Mouse (Mus musculus) hindbrain, embryonic 13.5 days (tissue): ENCODE data around the gene Commd1. TPM values are rescaled to one million over a fixed set of nuclear protein-coding genes. Genes with fewer than 3 reads are reported as not detected.
A peak's percentile ranks its signal among the peaks of the same experiment; 100 is the strongest.

Source experiments
- ATAC-seq: fragments of 200-750 bp; cut with Nextera tagmentation; 2 replicates; pipeline ENCODE4 v1.8.0; 2017; ENCODE audit warnings: moderate TSS enrichment; ENCODE audit not compliant: low FRiP score
- H3K27ac ChIP-seq: fragments of 300-500 bp; sonication (generic); 2 replicates; pipeline ENCODE4 v1.5.1; 2015; ENCODE audit warnings: inconsistent platforms, mild to moderate bottlenecking, moderate library complexity
- H3K27me3 ChIP-seq: fragments of 300-500 bp; sonication (generic); 2 replicates; pipeline ENCODE4 v1.6.1; 2015; ENCODE audit warnings: mild to moderate bottlenecking, inconsistent platforms
- H3K36me3 ChIP-seq: fragments of 300-500 bp; sonication (generic); 2 replicates; pipeline ENCODE4 v1.6.1; 2015; ENCODE audit warnings: mild to moderate bottlenecking, inconsistent platforms
- H3K4me1 ChIP-seq: fragments of 300-500 bp; sonication (generic); replicated peaks from 2 replicates; pipeline ENCODE4 v1.6.1; 2015; ENCODE audit warnings: inconsistent platforms
- H3K4me2 ChIP-seq: fragments of 300-500 bp; sonication (generic); 2 replicates; pipeline ENCODE4 v1.6.1; 2015; ENCODE audit warnings: inconsistent platforms, mild to moderate bottlenecking, moderate library complexity
- H3K4me3 ChIP-seq: fragments of 300-500 bp; sonication (generic); 2 replicates; pipeline ENCODE4 v1.5.1; 2015; ENCODE audit warnings: mild to moderate bottlenecking, inconsistent platforms
- H3K9ac ChIP-seq: fragments of 300-500 bp; sonication (generic); 2 replicates; pipeline ENCODE4 v1.6.1; 2015; ENCODE audit warnings: mild to moderate bottlenecking, inconsistent platforms
- H3K9me3 ChIP-seq: fragments of 300-500 bp; sonication (generic); 2 replicates; pipeline ENCODE4 v1.6.1; 2016; ENCODE audit warnings: inconsistent platforms
- WGBS: fragments of 180-500 bp; shearing (Covaris S2); methylation state at CpG from one replicate; pipeline ENCODE4 v1.1.7; 2015; 5-methylcytosine and 5-hydroxymethylcytosine counted together
- polyA plus RNA-seq: library from polyadenylated mRNA; unstranded; fragments of >200 nt; fragmentation: Nextera tagmentation; extraction: Ambion mirVana; gene quantifications from 2 replicates; pipeline ENCODE4 v1.2.1, GENCODE M21; 2015

Gene Commd1
- polyA plus RNA-seq, 1 experiment from 2014 or later: 301 TPM

DNA sequence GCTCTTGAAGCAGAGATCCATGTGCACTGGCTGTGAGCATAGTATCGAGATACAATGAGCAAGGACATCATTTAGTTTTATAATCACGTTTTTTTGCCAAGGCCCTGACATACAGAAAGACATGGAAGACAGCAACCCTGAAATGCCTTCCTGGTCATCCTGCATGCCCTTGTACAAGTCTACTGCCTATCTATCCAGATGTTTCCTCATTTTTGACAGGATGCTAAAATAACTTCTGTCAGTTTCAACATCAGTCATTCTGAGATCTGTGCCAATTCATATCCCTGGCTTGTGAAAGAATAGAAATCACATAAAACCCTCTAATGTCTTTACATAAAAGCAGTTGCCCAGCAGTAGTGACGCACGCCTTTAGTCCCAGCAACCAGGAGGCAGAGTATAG is 85.1 kb downstream of the Commd1 start:
- WGBS: 96% methylated on average over 4 of the region's 4 CpGs
- Histone ChIP-seq H3K4me2 (no peak overlapping the region), H3K27me3 (no peaks in the 10 kb centered on the region), H3K27ac (no peak overlapping the region), H3K4me3 (no peak overlapping the region), H3K9ac (no peak overlapping the region), H3K36me3 (0 out of 2 replicates have a peak, but pooled peaks cover 3% of the 10 kb centered on the region), H3K4me1 (peaks cover 14% of the 10 kb centered on the region; the same call in 1 of the 2 replicates), H3K9me3 (no peaks in the 10 kb centered on the region)
- no peak for ATAC-seq

GRCm38 (mm10) chr11:22893075-22893474 is 89.1 kb downstream of the Commd1 start:
- Histone ChIP-seq H3K36me3 (no peaks in the 10 kb centered on the region), H3K9me3 (no peaks in the 10 kb centered on the region), H3K9ac (no peak overlapping the region), H3K4me1 (peaks cover 14% of the 10 kb centered on the region; the same call in 1 of the 2 replicates), H3K4me2 (no peak overlapping the region), H3K4me3 (no peak overlapping the region), H3K27ac (no peak overlapping the region), H3K27me3 (no peaks in the 10 kb centered on the region)
- 44% methylated on average over 3 of the region's 3 CpGs for WGBS
- ATAC-seq: peak; percentile 54; the same call in 1 of the 2 replicates

- no peak overlapping the region for H3K9ac ChIP-seq
- no peaks in the 10 kb centered on the region for H3K36me3 ChIP-seq
- no peak overlapping the region for H3K4me2 ChIP-seq
- no peaks in the 10 kb centered on the region for H3K27me3 ChIP-seq
- H3K4me1 ChIP-seq: peaks cover 14% of the 10 kb centered on the region; the same call in 1 of the 2 replicates
- WGBS: 74% methylated on average over 6 of the region's 6 CpGs
- H3K9me3 ChIP-seq: no peaks in the 10 kb centered on the region
- ATAC-seq: no peak
- no peak overlapping the region for H3K27ac ChIP-seq
- H3K4me3 ChIP-seq: no peak overlapping the region
Observed at GRCm38 (mm10) chr11:22892466-22892865, 89.7 kb downstream of the Commd1 start.

GRCm38 (mm10) chr11:22891876-22892275 is 90.3 kb downstream of the Commd1 start:
- H3K27ac ChIP-seq: no peak overlapping the region
- ATAC-seq: no peak
- H3K9me3 ChIP-seq: no peaks in the 10 kb centered on the region
- peaks cover 14% of the 10 kb centered on the region; the same call in 1 of the 2 replicates for H3K4me1 ChIP-seq
- whole genome bisulfite sequencing: 96% methylated on average over 7 of the region's 7 CpGs
- no peak overlapping the region for H3K9ac ChIP-seq
- no peaks in the 10 kb centered on the region for H3K36me3 ChIP-seq
- H3K27me3 ChIP-seq: no peaks in the 10 kb centered on the region
- H3K4me2 ChIP-seq: no peak overlapping the region
- H3K4me3 ChIP-seq: no peak overlapping the region

DNA sequence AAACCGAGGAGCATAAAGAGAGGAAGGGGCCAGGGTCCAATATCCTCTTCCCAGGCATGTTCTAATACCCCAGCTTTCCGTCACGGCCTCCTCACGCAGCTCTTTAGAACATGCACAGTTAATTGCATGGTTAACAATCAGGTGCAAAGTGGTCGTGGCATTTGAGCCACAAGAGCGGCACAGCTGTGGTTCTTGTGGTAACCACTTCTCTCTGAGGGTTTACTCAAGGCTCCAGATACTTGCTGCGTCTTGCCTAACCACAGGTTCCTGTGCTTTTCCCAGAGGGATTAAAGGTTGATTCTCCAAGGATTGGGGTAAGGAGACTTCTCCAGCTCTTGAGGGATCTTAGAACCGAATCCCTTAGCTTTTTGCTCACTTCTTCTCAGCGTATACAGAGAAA is 90.9 kb downstream of the Commd1 start:
- WGBS: 82% methylated on average over 9 of the region's 9 CpGs
- H3K4me1 ChIP-seq: peaks cover 14% of the 10 kb centered on the region; the same call in 1 of the 2 replicates
- no peaks in the 10 kb centered on the region for H3K9me3 ChIP-seq
- H3K4me2 ChIP-seq: no peak overlapping the region
- no peak overlapping the region for H3K9ac ChIP-seq
- no peak overlapping the region for H3K4me3 ChIP-seq
- H3K36me3 ChIP-seq: no peaks in the 10 kb centered on the region
- no peak overlapping the region for H3K27ac ChIP-seq
- ATAC-seq: no peak
- H3K27me3 ChIP-seq: no peaks in the 10 kb centered on the region

DNA sequence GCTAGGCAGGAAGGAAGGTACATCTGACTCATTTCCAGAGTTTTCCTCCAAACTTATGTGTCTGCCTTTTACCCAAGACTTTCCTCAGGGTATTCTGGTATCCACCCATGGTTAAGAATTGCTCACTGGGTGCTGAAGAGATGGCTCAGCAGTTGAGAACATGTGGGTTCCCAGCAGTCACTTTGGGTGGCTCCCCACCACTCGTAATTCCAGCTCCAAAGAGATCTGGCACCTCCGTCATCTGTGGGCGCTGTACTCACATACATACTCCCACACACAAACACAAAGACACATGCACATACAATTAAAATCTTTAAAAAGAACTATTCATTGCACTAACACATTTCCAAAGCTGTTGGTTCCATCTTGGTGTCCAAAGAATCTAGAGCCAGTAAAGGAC is 93.0 kb downstream of the Commd1 start:
- no peaks in the 10 kb centered on the region for H3K27me3 ChIP-seq
- no peak overlapping the region for H3K4me2 ChIP-seq
- peaks cover 14% of the 10 kb centered on the region; the same call in 1 of the 2 replicates for H3K4me1 ChIP-seq
- 94% methylated on average over 3 of the region's 3 CpGs for WGBS
- no peaks in the 10 kb centered on the region for H3K36me3 ChIP-seq
- no peak overlapping the region for H3K4me3 ChIP-seq
- no peak overlapping the region for H3K27ac ChIP-seq
- no peak for ATAC-seq
- H3K9me3 ChIP-seq: no peaks in the 10 kb centered on the region
- H3K9ac ChIP-seq: no peak overlapping the region

GRCm38 (mm10) chr11:22886991-22887390 is 95.2 kb downstream of the Commd1 start:
- Histone ChIP-seq H3K36me3 (no peaks in the 10 kb centered on the region), H3K27ac (no peak overlapping the region), H3K4me2 (no peak overlapping the region), H3K27me3 (no peaks in the 10 kb centered on the region), H3K9me3 (no peaks in the 10 kb centered on the region), H3K4me1 (no peaks in the 10 kb centered on the region), H3K4me3 (no peak overlapping the region), H3K9ac (no peak overlapping the region)
- WGBS: 93% methylated on average over 4 of the region's 4 CpGs
- no peak for ATAC-seq

DNA sequence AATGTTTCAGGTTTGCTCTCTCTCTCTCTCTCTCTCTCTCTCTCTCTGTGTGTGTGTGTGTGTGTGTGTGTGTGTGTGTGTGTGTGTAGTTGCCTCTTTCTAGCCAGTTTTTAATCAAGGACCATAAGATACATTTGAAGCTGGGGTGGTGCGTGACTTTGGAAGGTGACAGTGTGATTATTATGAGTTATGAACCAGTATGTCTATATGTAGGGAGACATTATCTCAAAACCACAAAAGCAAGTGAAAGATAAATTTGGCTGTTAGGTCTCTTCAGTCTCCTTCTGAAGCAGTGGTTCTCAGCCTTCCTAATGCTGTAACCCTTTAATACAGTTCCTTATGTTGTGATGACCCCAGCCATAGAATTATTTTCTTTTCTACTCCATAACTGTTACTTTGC is 96.8 kb downstream of the Commd1 start:
- Histone ChIP-seq H3K9me3 (no peaks in the 10 kb centered on the region), H3K4me1 (no peaks in the 10 kb centered on the region), H3K4me3 (no peak overlapping the region), H3K4me2 (no peak overlapping the region), H3K27me3 (no peaks in the 10 kb centered on the region), H3K36me3 (no peaks in the 10 kb centered on the region), H3K9ac (no peak overlapping the region), H3K27ac (no peak overlapping the region)
- ATAC-seq: no peak
- 100% methylated on average over 1 of the region's 1 CpGs for WGBS

- 90% methylated on average over 2 of the region's 2 CpGs for WGBS
- no peak overlapping the region for H3K4me3 ChIP-seq
- H3K36me3 ChIP-seq: no peaks in the 10 kb centered on the region
- no peaks in the 10 kb centered on the region for H3K9me3 ChIP-seq
- H3K27ac ChIP-seq: no peak overlapping the region
- no peak overlapping the region for H3K9ac ChIP-seq
- H3K27me3 ChIP-seq: no peaks in the 10 kb centered on the region
- H3K4me2 ChIP-seq: no peak overlapping the region
- no peak for ATAC-seq
- no peaks in the 10 kb centered on the region for H3K4me1 ChIP-seq
Observed at GRCm38 (mm10) chr11:22883676-22884075, 98.5 kb downstream of the Commd1 start.

- Histone ChIP-seq H3K9me3 (no peaks in the 10 kb centered on the region), H3K27ac (no peak overlapping the region), H3K9ac (no peak overlapping the region), H3K4me2 (no peak overlapping the region), H3K27me3 (no peaks in the 10 kb centered on the region), H3K4me1 (no peaks in the 10 kb centered on the region), H3K36me3 (no peaks in the 10 kb centered on the region), H3K4me3 (no peak overlapping the region)
- ATAC-seq: no peak
Observed at GRCm38 (mm10) chr11:22882926-22883325, 99.3 kb downstream of the Commd1 start.

- Histone ChIP-seq H3K4me2 (no peak overlapping the region), H3K4me3 (no peak overlapping the region), H3K27ac (no peak overlapping the region), H3K27me3 (no peaks in the 10 kb centered on the region), H3K9ac (no peak overlapping the region), H3K36me3 (no peaks in the 10 kb centered on the region), H3K4me1 (peaks cover 4% of the 10 kb centered on the region; the same call in 1 of the 2 replicates), H3K9me3 (no peaks in the 10 kb centered on the region)
- 65% methylated on average over 3 of the region's 3 CpGs for WGBS
- no peak for ATAC-seq
Observed at GRCm38 (mm10) chr11:22880383-22881172, 101.6 kb downstream of the Commd1 start.

GRCm38 (mm10) chr11:22879645-22880044 is 102.5 kb downstream of the Commd1 start:
- Histone ChIP-seq H3K4me1 (peaks cover 13% of the 10 kb centered on the region), H3K27me3 (no peaks in the 10 kb centered on the region), H3K4me3 (no peak overlapping the region), H3K36me3 (no peaks in the 10 kb centered on the region), H3K9ac (no peak overlapping the region), H3K4me2 (no peak overlapping the region), H3K9me3 (no peaks in the 10 kb centered on the region), H3K27ac (no peak overlapping the region)
- WGBS: 84% methylated on average over 4 of the region's 4 CpGs
- no peak for ATAC-seq

DNA sequence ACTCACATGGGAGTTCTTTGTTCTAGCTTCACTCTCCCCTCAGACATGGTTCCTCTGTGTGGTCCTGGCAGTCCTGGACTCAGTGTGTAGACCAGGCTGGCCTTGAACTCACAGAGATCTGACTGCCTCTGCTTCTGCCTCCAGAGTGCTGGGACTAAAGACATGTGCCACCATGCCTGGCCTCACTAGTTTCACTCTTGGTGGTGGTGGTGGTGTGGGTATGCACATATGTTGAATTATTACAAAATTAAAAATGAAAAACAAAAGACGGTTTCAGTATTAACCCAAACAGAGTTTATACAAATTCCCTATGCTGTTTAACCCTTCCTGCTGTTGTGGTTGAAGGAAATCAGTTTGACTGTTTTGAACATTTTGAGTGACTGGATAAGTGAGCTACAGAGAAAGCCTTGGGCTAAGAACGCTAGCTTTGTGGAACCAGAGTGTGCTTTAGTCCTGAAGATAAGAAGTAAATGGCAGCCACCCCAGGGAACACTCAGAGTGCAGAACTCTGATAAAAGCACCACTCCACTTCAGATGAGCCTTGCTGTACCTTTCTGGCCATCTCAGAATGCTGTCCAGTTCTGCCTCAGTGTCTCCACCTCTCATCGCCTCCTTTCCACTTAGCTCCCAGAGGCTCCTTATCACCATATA is 105.4 kb downstream of the Commd1 start:
- Histone ChIP-seq H3K4me2 (no peak overlapping the region), H3K36me3 (no peaks in the 10 kb centered on the region)
- WGBS: 88% methylated on average over 3 of the region's 3 CpGs

More for the DNA sequence above, 105.4 kb downstream of the Commd1 start:
- ATAC-seq: no peak
- Histone ChIP-seq H3K9ac (no peak overlapping the region), H3K4me1 (peaks cover 25% of the 10 kb centered on the region), H3K9me3 (no peaks in the 10 kb centered on the region), H3K27ac (no peak overlapping the region), H3K27me3 (no peaks in the 10 kb centered on the region), H3K4me3 (no peak overlapping the region)
